Mouse (Mus musculus) ES-Bruce4 (cell line): Measurements from ENCODE around the gene Fgr. TPM values are rescaled to one million over a fixed set of nuclear protein-coding genes. Genes with fewer than 3 reads are reported as not detected.

Source experiments
- H3K27ac ChIP-seq: 2 replicates; pipeline ENCODE4 v1.5.1; 2012; ENCODE audit warnings: low read length, inconsistent platforms; ENCODE audit not compliant: insufficient read depth
- H3K27me3 ChIP-seq: 2 replicates; pipeline ENCODE4 v1.6.1; 2012; ENCODE audit warnings: mild to moderate bottlenecking, low read length, inconsistent platforms; ENCODE audit not compliant: control insufficient read depth, poor library complexity, insufficient read depth, severe bottlenecking
- H3K36me3 ChIP-seq: 2 replicates; pipeline ENCODE4 v1.6.1; 2012; ENCODE audit warnings: inconsistent platforms, mild to moderate bottlenecking, low read length, moderate library complexity; ENCODE audit not compliant: control insufficient read depth, poor library complexity, insufficient read depth, severe bottlenecking
- H3K4me1 ChIP-seq: one replicate; pipeline ENCODE4 v1.8.1; 2011; ENCODE audit warnings: low read length; ENCODE audit not compliant: control insufficient read depth, insufficient read depth
- H3K4me3 ChIP-seq: 2 replicates; pipeline ENCODE4 v1.5.1; 2011; ENCODE audit warnings: low read depth, mild to moderate bottlenecking, low read length
- H3K9ac ChIP-seq: 2 replicates; pipeline ENCODE4 v1.6.1; 2012; ENCODE audit warnings: low read depth, mild to moderate bottlenecking, inconsistent platforms; ENCODE audit not compliant: poor library complexity, severe bottlenecking
- H3K9me3 ChIP-seq: replicated peaks from 2 replicates; pipeline ENCODE4 v1.6.1; 2012; ENCODE audit warnings: mild to moderate bottlenecking, low read length, inconsistent platforms; ENCODE audit not compliant: control insufficient read depth, poor library complexity, insufficient read depth, severe bottlenecking
- CTCF ChIP-seq: IDR thresholded peaks from one replicate; pipeline ENCODE4 v1.8.1; 2011; ENCODE audit warnings: low read depth, low read length
- EP300 ChIP-seq: IDR thresholded peaks from 2 replicates; pipeline ENCODE4 v1.6.1; 2011; ENCODE audit warnings: low read depth, low read length; ENCODE audit not compliant: insufficient read depth
- POLR2A ChIP-seq: IDR thresholded peaks from one replicate; pipeline ENCODE4 v1.8.1; 2011; ENCODE audit warnings: low read length; ENCODE audit not compliant: insufficient read depth
- polyA plus RNA-seq: library from polyadenylated mRNA; stranded (reverse); fragments of >200 nt; gene quantifications from 2 replicates; pipeline ENCODE4 v1.2.4, GENCODE M21; 2011; ENCODE audit warnings: low read depth; ENCODE audit not compliant: missing spikeins, insufficient read depth, insufficient read length

Gene Fgr
- polyA plus RNA-seq, 1 experiment: 0.70 TPM

DNA sequence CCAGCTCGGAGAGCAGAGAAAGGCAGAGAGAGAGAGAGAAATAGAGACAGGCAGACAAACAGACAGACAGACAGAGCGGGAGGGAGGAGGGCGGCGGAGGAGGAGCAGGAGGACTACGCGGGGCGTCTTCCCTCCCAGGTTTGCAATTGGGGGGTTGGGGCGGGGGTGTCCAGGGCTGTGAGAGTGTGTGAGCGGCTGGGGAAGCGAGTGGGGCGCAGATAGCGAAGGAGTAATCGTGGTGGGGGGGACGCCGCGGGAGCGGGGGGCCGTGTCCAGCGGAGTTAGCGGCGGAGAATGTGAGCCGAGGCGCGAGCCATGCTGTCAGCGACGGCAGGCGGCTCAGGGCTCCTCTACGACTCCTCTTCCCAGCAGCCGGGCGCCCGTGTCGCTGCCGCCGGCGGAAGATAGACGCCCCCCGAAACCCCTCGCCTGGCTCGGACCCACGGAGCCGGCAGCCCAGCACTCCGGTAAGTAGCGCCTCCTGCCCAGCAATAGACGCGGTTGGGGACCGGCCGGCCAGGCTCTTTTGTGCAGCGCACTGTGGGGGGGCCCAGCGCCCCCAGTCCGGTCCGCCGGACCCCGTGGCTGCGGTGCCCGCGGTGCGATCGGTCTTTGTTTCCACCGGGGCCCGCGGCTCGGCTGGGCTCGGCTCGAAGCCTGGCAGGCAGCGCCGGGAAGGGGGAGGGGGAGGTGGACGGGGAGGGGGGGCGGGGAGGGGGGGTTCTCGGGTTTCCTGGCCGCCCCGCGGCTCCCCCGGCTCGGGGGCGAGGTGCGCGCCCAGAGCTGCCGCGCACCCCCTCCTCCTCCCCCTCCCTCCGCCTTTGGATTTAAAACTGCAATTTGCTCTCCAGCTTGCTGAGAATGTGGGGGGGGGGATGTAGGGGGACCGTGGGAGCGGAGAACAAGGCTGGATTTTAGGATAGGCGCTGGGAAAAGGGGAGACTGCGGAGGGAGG is 38.2 kb downstream of the Fgr start:
- TF ChIP-seq CTCF (no peak), POLR2A (no peak)
- peaks cover 11% of the 10 kb centered on the region for H3K4me1 ChIP-seq

GRCm38 (mm10) chr4:133012776-133013265 is 38.9 kb downstream of the Fgr start:
- Histone ChIP-seq H3K27ac (no peak overlapping the region), H3K4me1 (peaks cover 11% of the 10 kb centered on the region), H3K36me3 (no peaks in the 10 kb centered on the region), H3K4me3 (peak overlapping the region; percentile 75), H3K9ac (peak overlapping the region; percentile 97), H3K9me3 (no peaks in the 10 kb centered on the region), H3K27me3 (no peaks in the 10 kb centered on the region)
- no peak for TF ChIP-seq CTCF
- no peak for TF ChIP-seq EP300
- TF ChIP-seq POLR2A: no peak

More for the DNA sequence above, 38.2 kb downstream of the Fgr start:
- Histone ChIP-seq H3K27ac (no peak overlapping the region), H3K27me3 (no peaks in the 10 kb centered on the region), H3K36me3 (no peaks in the 10 kb centered on the region), H3K4me3 (peak overlapping the region; percentile 96), H3K9me3 (no peaks in the 10 kb centered on the region), H3K9ac (peak overlapping the region; percentile 97)

DNA sequence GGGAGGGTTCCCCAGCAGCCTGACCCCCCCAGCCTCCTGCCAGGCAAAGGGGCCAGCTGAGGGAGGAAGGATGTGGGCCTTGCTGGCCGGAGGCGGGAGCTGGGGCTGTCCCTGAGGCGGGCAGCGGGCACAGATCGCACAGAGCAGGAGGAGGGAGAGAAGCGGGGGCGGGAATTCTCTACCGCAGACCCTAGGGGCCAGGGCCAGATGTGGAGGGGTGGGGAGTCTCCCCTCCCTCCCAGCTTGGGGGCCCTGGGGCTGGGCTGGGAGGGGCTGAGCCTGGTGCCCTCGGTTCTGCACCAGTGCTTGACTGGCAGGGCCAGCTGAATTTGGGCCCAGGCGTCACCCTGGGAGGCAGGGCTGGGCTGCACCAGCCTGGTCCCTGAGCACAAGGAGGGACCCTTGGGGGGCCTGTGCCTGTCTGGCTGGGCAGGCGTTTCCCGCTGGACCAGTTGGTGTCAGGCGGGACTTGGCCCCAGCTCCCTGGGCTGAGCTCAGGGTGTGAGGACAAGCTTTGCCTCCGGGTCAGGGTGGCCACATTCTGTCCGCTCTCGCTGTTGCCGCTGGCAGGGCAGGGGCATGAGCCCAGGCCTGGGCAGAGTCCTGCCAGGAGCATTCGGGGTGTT is 39.5 kb downstream of the Fgr start:
- no peak for TF ChIP-seq CTCF
- no peak for TF ChIP-seq EP300
- Histone ChIP-seq H3K27me3 (no peaks in the 10 kb centered on the region), H3K4me3 (peak overlapping the region; percentile 75), H3K36me3 (no peaks in the 10 kb centered on the region), H3K9ac (peak overlapping the region; percentile 97), H3K9me3 (no peaks in the 10 kb centered on the region), H3K27ac (no peak overlapping the region), H3K4me1 (peaks cover 9% of the 10 kb centered on the region)

DNA sequence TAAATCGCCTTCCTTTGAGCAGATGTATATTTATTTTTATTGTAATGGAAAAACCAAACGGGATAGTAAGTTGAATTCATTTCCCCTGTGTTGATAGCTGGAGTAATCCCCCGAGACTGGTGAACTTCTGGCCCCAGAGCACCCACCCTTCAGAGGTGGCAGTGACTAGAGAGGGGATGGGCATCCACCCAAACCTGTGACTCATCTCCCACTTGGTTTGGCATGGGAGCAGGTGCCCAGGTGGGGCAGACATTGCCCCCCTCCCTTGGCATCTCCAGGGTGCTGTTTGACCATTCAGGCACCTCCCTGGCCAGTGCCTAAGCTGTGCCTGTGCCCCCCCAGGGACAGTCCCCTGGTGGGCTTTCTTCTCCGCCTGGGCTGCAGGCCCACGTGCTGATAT is 40.2 kb downstream of the Fgr start:
- peaks cover 9% of the 10 kb centered on the region for H3K4me1 ChIP-seq
- TF ChIP-seq EP300 (no peak), POLR2A (no peak), CTCF (no peak)
- H3K9me3 ChIP-seq: no peaks in the 10 kb centered on the region
- H3K9ac ChIP-seq: peak overlapping the region; percentile 97; the same call in 1 of the 2 replicates
- no peak overlapping the region for H3K27ac ChIP-seq
- no peaks in the 10 kb centered on the region for H3K27me3 ChIP-seq
- no peaks in the 10 kb centered on the region for H3K36me3 ChIP-seq
- H3K4me3 ChIP-seq: no peak overlapping the region

GRCm38 (mm10) chr4:133014896-133015709 is 41.2 kb downstream of the Fgr start:
- Histone ChIP-seq H3K4me1 (peaks cover 9% of the 10 kb centered on the region), H3K4me3 (no peak overlapping the region), H3K27me3 (no peaks in the 10 kb centered on the region), H3K9me3 (no peaks in the 10 kb centered on the region), H3K27ac (no peak overlapping the region), H3K36me3 (no peaks in the 10 kb centered on the region), H3K9ac (no peak overlapping the region)
- TF ChIP-seq EP300 (no peak), CTCF (no peak), POLR2A (no peak)
